Mouse (Mus musculus) bone marrow, adult 2 months (tissue): ENCODE results near the gene Ets2. TPM values are rescaled to one million over a fixed set of nuclear protein-coding genes. Genes with fewer than 3 reads are reported as not detected.
"Not testable (repeated sequence)": the region's sequence is repeated elsewhere in the genome, so short reads cannot be mapped to it uniquely, and the experiment has no call there.

ENCODE experiments used
- H3K27ac ChIP-seq: fragments of 200-500 bp; 2 replicates; pipeline ENCODE4 v1.5.1; 2012; ENCODE audit warnings: low read depth, mild to moderate bottlenecking, control low read depth, inconsistent platforms, low read length; ENCODE audit not compliant: control insufficient read depth, poor library complexity, insufficient read depth
- H3K4me1 ChIP-seq: fragments of 200-500 bp; 2 replicates; pipeline ENCODE4 v1.6.1; 2011; ENCODE audit warnings: low read length; ENCODE audit not compliant: control insufficient read depth, insufficient read depth
- H3K4me3 ChIP-seq: fragments of 200-500 bp; replicated peaks from 2 replicates; pipeline ENCODE3; 2011; ENCODE audit warnings: mild to moderate bottlenecking, low read depth, low read length, control low read depth; ENCODE audit not compliant: control insufficient read depth
- CTCF ChIP-seq: fragments of 200-500 bp; IDR thresholded peaks from 2 replicates; pipeline ENCODE4 v1.5.1; 2011; ENCODE audit warnings: low read length, control low read depth; ENCODE audit not compliant: control insufficient read depth, insufficient read depth
- POLR2A ChIP-seq: fragments of 200-500 bp; IDR thresholded peaks from 2 replicates; pipeline ENCODE4 v1.6.1; 2011; ENCODE audit warnings: low read depth, mild to moderate bottlenecking, control low read depth, low read length, borderline replicate concordance; ENCODE audit not compliant: control insufficient read depth
- WGBS: fragments of 180-500 bp; shearing (Covaris S2); methylation state at CpG from one replicate; pipeline ENCODE4 v1.1.7; 2018; 5-methylcytosine and 5-hydroxymethylcytosine counted together
- polyA plus RNA-seq: library from polyadenylated mRNA; stranded (reverse); fragments of >200 nt; gene quantifications from 2 replicates; pipeline ENCODE4 v1.2.4, GENCODE M21; 2011; ENCODE audit warnings: low replicate concordance; ENCODE audit not compliant: missing spikeins, insufficient read depth, insufficient read length

Ets2 gene
- polyA plus RNA-seq, 1 experiment: 12.0 TPM

DNA sequence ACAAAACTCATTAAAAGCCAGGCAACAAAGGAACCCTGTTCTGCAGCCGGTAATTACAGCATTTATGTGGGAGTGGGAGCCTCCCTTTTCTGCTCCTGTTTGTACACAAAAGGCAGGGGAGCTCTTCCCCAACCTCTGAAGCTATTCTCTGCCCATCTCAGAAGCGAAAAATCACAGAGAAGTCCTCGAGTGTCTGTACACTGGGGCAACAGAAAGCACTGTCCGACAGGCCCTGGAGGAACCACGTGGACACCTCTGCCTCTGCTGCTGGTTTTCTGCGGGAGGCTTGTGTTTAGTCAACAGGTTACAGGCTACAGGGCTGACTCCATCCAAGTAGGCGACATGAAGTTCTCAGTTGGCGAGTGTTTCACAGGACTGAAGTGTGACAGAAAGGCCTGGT, 2.1 kb downstream of the Ets2 start:
- Histone ChIP-seq H3K27ac (no peak overlapping the region), H3K4me1 (no peaks in the 10 kb centered on the region; the same call in 1 of the 2 replicates), H3K4me3 (no peak overlapping the region)
- WGBS: 67% methylated on average over 8 of the region's 8 CpGs
- TF ChIP-seq CTCF: no peak
- no peak for TF ChIP-seq POLR2A

DNA sequence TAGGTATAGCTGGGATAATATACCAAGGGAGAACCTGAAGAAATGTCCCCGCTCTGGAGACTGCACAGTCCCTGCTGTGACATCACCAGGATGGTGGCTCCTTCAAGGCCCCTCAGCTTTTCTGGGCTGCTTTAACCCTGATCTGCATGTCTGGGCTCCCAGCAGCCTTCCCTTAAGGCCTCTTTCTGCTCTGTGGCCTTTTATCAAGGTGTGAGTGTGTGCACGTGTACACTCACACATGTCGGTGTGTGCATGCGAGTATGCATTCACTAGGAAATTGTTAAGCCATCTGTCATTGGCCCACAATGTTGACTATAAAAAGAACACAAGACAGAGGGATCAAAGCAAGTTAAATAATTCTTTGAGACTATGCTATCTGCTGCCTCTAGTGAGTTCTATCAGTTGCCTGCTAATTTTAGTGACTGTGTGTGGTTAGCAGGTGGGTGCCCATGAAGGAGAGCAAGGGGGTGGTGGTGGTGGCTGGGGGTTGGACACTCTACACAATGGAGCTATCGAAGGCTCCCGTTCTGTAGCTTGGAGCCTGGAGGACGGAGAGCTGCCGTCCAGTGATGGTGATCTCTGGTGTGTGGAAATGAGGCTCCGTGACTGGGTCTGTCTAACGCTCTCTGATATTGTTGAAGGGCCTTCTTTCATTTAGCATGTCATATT, 2.9 kb downstream of the Ets2 start:
- 86% methylated on average over 10 of the region's 10 CpGs for WGBS
- Histone ChIP-seq H3K27ac (no peak overlapping the region), H3K4me3 (no peak overlapping the region), H3K4me1 (no peaks in the 10 kb centered on the region; the same call in 1 of the 2 replicates)
- TF ChIP-seq POLR2A (no peak), CTCF (no peak)

DNA sequence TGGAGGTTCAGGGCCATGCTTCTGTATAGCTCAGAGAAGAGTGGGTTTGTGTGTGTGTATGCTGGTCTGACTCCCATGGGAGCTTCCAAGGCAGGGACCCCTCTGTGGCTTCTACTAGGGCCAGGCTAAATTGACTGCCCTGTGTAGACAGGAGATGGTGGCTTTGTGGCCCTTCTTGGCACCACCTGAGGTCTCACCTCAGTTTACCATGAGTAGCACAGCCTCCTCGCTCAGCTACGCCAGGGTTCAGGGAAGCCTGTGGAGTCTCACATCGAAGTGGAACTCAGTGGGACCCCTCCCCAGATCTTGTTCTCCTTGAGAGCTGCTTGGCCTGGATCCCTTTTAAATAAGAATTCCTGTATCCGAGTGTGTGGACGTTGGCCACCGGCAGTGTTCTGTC, 3.9 kb downstream of the Ets2 start:
- Histone ChIP-seq H3K4me1 (no peaks in the 10 kb centered on the region; the same call in 1 of the 2 replicates), H3K27ac (no peak overlapping the region), H3K4me3 (no peak overlapping the region)
- WGBS: 86% methylated on average over 6 of the region's 6 CpGs
- no peak for TF ChIP-seq CTCF
- no peak for TF ChIP-seq POLR2A

DNA sequence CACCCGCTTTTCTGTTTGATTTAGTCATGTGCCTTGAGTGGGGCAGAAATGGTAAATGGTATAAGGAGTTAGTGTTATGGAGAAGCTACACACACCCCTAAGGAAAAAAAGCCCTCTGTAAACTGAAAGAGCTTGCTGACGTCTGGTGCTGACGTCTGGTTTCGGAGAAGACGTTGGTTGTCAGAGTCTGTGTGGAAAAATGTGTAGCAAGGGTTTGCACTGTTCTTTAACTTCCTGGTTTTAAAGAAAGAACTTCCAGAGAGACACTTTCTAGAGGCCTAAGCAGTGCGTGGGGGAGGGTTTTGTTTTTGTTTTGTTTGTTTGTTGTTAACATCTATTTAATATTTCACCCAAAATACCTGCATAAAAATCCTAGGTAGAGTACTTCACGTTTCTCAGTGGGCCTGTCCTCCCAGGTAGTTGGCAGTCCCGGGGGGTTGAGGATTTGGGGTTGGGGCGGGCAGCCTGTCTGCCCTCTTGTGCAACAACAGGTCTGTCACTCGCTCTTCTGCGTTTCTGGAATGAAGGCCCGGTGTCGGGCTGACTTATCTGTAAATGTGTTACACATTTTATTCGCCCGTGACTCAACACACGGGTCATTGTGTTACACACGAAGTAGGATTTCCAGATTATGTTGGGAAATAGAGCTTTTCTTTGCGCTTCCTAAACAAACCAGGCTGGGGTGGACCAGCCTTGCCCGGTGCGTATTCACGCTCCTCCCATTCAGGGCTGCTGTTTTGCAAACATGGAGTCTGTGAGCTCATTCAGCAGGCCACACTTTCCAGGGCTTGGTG, 6.5 kb downstream of the Ets2 start:
- TF ChIP-seq CTCF: no peak
- no peak for TF ChIP-seq POLR2A
- Histone ChIP-seq H3K4me3 (no peak overlapping the region), H3K27ac (peak overlapping the region; percentile 72), H3K4me1 (no peaks in the 10 kb centered on the region)
- WGBS: 48% methylated on average over 21 of the region's 21 CpGs

DNA sequence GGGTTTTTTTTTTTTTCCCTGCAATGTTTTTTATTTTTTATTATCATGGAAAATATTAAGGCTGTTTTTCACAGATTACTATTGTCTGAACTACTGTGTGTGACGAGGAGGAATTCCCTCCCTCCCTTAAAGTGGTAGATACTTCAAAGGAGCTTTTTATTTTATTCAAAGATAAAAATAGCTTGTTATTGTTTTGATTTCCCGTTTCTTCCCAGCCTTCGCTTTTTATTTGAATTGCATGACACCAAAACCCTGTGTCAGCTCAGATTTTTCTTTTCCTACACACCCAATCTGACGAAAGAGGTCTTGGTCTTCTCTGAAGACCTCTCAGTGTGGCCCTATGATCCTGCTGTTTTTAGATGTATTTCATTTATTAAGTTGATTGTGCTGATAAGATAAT, 7.3 kb downstream of the Ets2 start:
- H3K27ac ChIP-seq: no peak overlapping the region
- TF ChIP-seq CTCF: no peak
- TF ChIP-seq POLR2A: no peak
- H3K4me3 ChIP-seq: no peak overlapping the region
- 80% methylated on average over 4 of the region's 4 CpGs for WGBS
- H3K4me1 ChIP-seq: no peaks in the 10 kb centered on the region

GRCm38 (mm10) chr16:95710129-95710528, 8.3 kb downstream of the Ets2 start:
- H3K27ac ChIP-seq: no peak overlapping the region
- H3K4me1 ChIP-seq: no peaks in the 10 kb centered on the region
- WGBS: 82% methylated on average over 6 of the region's 6 CpGs
- TF ChIP-seq CTCF: no peak
- no peak for TF ChIP-seq POLR2A
- no peak overlapping the region for H3K4me3 ChIP-seq

- no peaks in the 10 kb centered on the region for H3K4me1 ChIP-seq
- H3K4me3 ChIP-seq: no peak overlapping the region
- 91% methylated on average over 10 of the region's 10 CpGs for WGBS
- H3K27ac ChIP-seq: no peak overlapping the region
- TF ChIP-seq POLR2A (no peak), CTCF (no peak)
Measured at GRCm38 (mm10) chr16:95712121-95712520, 10.2 kb downstream of the Ets2 start.

DNA sequence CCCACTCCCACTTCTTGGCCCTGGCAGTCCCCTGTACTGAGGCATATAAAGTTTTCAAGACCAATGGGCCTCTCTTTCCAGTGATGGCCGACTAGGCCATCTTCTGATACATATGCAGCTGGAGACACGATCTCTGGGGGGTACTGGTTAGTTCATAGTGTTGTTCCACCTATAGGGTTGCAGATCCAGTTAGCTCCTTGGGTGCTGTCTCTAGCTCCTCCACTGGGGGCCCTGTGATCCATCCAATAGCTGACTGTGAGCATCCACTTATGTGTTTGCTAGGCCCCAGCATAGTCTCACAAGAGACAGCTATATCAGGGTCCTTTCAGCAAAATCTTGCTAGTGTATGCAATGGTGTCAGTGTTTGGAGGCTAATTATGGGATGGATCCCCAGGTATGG, 11.2 kb downstream of the Ets2 start:
- WGBS: 65% methylated on average over 2 of the region's 2 CpGs
- not testable (repeated sequence) for H3K4me3 ChIP-seq, H3K27ac ChIP-seq, H3K4me1 ChIP-seq

GRCm38 (mm10) chr16:95715026-95715425, 13.2 kb downstream of the Ets2 start:
- Histone ChIP-seq H3K4me3 (no peak overlapping the region), H3K4me1 (no peaks in the 10 kb centered on the region), H3K27ac (no peak overlapping the region)
- TF ChIP-seq POLR2A: no peak
- TF ChIP-seq CTCF: no peak
- 90% methylated on average over 11 of the region's 11 CpGs for WGBS
